Mouse (Mus musculus) kidney, adult 2 months (tissue): Measurements from ENCODE around the gene Pygb. TPM values are rescaled to one million over a fixed set of nuclear protein-coding genes. Genes with fewer than 3 reads are reported as not detected.
A peak's percentile ranks its signal among the peaks of the same experiment; 100 is the strongest.

Source experiments
- DNase-seq: peaks from one replicate; pipeline ENCODE4 v3.0.0; 2021
- H3K27ac ChIP-seq: fragments of 200-500 bp; 2 replicates; pipeline ENCODE4 v1.5.1; 2012; ENCODE audit warnings: low read depth, low read length, control low read depth, inconsistent platforms; ENCODE audit not compliant: insufficient read depth
- H3K27me3 ChIP-seq: fragments of 200-500 bp; replicated peaks from 2 replicates; pipeline ENCODE4 v1.6.1; 2012; ENCODE audit warnings: mild to moderate bottlenecking, moderate library complexity, low read length, inconsistent platforms; ENCODE audit not compliant: control insufficient read depth, insufficient read depth
- H3K36me3 ChIP-seq: fragments of 200-500 bp; 2 replicates; pipeline ENCODE4 v1.6.1; 2012; ENCODE audit warnings: mild to moderate bottlenecking, moderate library complexity, low read length, inconsistent platforms; ENCODE audit not compliant: control insufficient read depth, insufficient read depth
- H3K4me1 ChIP-seq: fragments of 200-500 bp; 2 replicates; pipeline ENCODE4 v1.6.1; 2011; ENCODE audit warnings: low read length; ENCODE audit not compliant: control insufficient read depth, insufficient read depth
- H3K4me3 ChIP-seq: fragments of 200-500 bp; 2 replicates; pipeline ENCODE4 v1.5.1; 2011; ENCODE audit warnings: mild to moderate bottlenecking, low read depth, low read length, control low read depth; ENCODE audit not compliant: insufficient read depth
- CTCF ChIP-seq: fragments of 200-500 bp; conservative IDR thresholded peaks from 2 replicates; pipeline ENCODE4 v1.5.1; 2011; ENCODE audit warnings: low read depth, mild to moderate bottlenecking, control low read depth, low read length, moderate library complexity, mixed read lengths; ENCODE audit not compliant: insufficient read depth, insufficient read length
- POLR2A ChIP-seq: fragments of 200-500 bp; IDR thresholded peaks from one replicate; pipeline ENCODE4 v1.6.1; 2011; ENCODE audit warnings: low read depth, low read length, control low read depth
- WGBS: fragments of 180-500 bp; shearing (Covaris S2); methylation state at CpG from one replicate; pipeline ENCODE4 v1.1.7; 2018; 5-methylcytosine and 5-hydroxymethylcytosine counted together
- polyA plus RNA-seq: library from polyadenylated mRNA; depleted of rRNA; stranded (reverse); fragments of >200 nt; gene quantifications from 2 replicates; pipeline ENCODE4 v1.2.3, GENCODE M21; 2012

Gene Pygb
- polyA plus RNA-seq, 1 experiment, result 24.7 TPM

DNA sequence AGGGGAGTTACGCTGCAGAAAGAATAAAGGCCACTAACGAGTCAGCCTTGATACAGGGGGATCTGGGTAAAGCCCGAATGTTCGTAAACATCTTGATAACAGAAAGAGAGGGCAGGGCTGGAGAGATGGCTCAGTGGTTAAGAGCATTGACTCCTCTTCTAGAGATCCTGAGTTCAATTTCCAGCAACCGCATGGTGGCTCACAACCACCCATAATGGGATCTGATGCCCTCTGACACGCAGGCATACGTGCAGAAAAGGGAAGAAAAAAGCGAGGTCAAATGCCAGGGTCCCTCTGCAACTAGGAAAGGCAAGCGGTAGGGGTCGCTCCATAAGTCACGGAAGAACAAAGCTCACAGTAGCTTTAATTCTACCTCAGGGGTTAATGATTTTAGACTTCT is 54.6 kb downstream of the Pygb start:
- no peak for DNase-seq
- no peak for TF ChIP-seq CTCF
- TF ChIP-seq POLR2A, result no peak
- 75% methylated on average over 11 of the region's 11 CpGs for WGBS
- Histone ChIP-seq H3K27me3 (no peaks in the 10 kb centered on the region), H3K36me3 (no peaks in the 10 kb centered on the region), H3K4me3 (no peak overlapping the region), H3K27ac (no peak overlapping the region), H3K4me1 (peaks cover 4% of the 10 kb centered on the region; the same call in 1 of the 2 replicates)

GRCm38 (mm10) chr2:150842049-150842461 is 55.5 kb downstream of the Pygb start:
- Histone ChIP-seq H3K27me3 (no peaks in the 10 kb centered on the region), H3K27ac (no peak overlapping the region), H3K4me1 (peaks cover 4% of the 10 kb centered on the region; the same call in 1 of the 2 replicates), H3K4me3 (no peak overlapping the region), H3K36me3 (no peaks in the 10 kb centered on the region)
- TF ChIP-seq CTCF (no peak), POLR2A (no peak)
- WGBS, result 34% methylated on average over 7 of the region's 7 CpGs
- peak; percentile 33 for DNase-seq

DNA sequence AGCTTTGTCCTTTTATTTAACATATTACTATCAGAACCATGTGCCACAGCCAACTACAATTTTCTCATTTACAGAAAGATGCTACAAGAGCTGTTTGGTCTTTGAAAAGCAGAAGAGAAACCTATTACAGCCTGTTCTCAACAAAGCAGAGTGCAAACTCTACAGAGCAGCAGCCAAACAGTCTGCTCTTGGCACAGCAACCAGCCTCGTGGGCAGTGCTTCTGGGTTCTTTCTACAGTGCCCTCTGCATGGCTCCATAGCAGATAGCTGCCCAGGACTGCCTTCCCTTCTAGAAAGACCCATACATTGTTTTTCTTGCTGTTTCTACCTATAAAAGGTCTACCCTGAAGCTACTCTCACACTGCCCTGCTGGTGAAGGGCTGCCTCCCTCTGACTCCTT is 58.3 kb downstream of the Pygb start:
- peaks cover 4% of the 10 kb centered on the region; the same call in 1 of the 2 replicates for H3K4me1 ChIP-seq
- H3K27me3 ChIP-seq, result no peaks in the 10 kb centered on the region
- H3K36me3 ChIP-seq, result no peaks in the 10 kb centered on the region
- no peak overlapping the region for H3K4me3 ChIP-seq
- H3K27ac ChIP-seq, result no peak overlapping the region
- 46% methylated on average over 1 of the region's 1 CpGs for WGBS
- no peak for TF ChIP-seq CTCF
- no peak for TF ChIP-seq POLR2A
- DNase-seq, result no peak

DNA sequence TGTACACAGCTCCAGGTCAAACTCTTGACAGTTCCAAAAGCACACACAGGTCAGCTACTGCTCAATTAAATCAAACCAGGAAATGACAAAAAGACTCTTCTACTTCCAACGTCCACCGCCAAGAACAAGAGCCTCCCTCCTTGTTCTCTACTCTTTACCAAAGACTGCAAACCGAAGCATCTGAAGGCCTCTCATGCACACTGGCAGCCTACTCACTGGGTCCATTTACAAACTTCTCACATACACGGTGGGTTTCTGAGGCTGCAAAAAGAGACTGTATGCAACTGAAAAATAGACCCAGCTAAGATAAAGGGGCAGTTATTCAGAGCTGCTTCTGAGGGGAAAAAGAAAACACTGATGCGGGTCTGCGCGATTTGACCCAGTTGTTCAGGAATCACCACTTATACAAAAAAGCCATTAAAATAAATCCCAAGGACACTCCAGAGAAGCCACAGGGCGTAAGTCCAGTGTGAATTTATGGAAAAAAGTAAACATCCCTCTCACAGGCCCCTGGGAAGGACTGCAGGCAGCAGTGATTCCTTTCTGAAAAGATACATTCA is 61.0 kb downstream of the Pygb start:
- no peaks in the 10 kb centered on the region for H3K4me1 ChIP-seq
- no peak for TF ChIP-seq POLR2A
- TF ChIP-seq CTCF, result no peak
- no peak for DNase-seq
- H3K36me3 ChIP-seq, result no peaks in the 10 kb centered on the region
- 87% methylated on average over 8 of the region's 8 CpGs for WGBS
- H3K4me3 ChIP-seq, result no peak overlapping the region
- H3K27me3 ChIP-seq, result no peaks in the 10 kb centered on the region
- no peak overlapping the region for H3K27ac ChIP-seq

GRCm38 (mm10) chr2:150851251-150851650 is 64.7 kb downstream of the Pygb start:
- 42% methylated on average over 9 of the region's 9 CpGs for WGBS
- Histone ChIP-seq H3K36me3 (no peaks in the 10 kb centered on the region), H3K27ac (no peak overlapping the region), H3K27me3 (no peaks in the 10 kb centered on the region), H3K4me3 (no peak overlapping the region), H3K4me1 (no peaks in the 10 kb centered on the region)
- TF ChIP-seq POLR2A, result no peak
- TF ChIP-seq CTCF, result peak; percentile 42
- peak; percentile 40 for DNase-seq

GRCm38 (mm10) chr2:150855186-150855585 is 68.7 kb downstream of the Pygb start:
- Histone ChIP-seq H3K27ac (no peak overlapping the region), H3K27me3 (no peaks in the 10 kb centered on the region), H3K4me3 (no peak overlapping the region), H3K36me3 (no peaks in the 10 kb centered on the region), H3K4me1 (peaks cover 2% of the 10 kb centered on the region; the same call in 1 of the 2 replicates)
- TF ChIP-seq POLR2A (no peak), CTCF (no peak)
- DNase-seq, result no peak

DNA sequence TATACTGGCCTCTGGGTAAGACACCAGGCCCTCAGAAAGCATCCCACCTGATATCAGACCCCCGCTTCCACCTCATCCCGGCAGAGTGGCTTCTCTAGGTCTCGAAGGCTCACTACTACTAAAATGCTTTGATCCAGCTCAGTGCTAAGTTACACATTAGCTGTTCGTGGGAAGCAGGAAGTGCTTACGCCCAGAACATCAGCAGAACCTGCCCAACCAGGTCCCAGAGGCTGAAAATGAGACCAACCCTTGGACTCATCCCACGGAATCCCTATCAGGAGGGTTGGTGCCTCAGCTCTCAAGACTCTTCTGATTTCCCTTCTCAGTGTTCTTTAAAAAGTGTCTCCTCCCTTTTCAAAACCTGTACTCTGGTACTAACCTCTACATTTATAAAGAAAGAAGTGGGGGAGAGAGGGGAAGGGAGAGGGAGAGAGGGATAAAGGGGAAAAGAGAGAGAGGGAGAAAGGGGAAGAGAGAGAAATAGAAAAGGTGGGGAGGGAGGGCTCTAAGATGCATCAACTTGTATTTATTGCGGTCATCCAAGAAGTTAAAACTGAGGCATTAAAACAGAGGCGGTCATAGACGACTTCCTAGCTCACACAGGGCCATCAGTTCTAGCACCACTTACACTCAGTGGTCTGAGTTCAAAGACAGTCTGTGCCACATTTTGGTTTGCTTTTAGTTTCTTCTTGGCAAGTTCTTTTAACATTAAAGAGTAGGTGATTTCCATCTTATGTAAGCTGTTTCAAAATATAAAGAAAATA is 72.4 kb downstream of the Pygb start:
- Histone ChIP-seq H3K4me3 (no peak overlapping the region), H3K27ac (no peak overlapping the region), H3K36me3 (no peaks in the 10 kb centered on the region), H3K27me3 (no peaks in the 10 kb centered on the region), H3K4me1 (peaks cover 2% of the 10 kb centered on the region; the same call in 1 of the 2 replicates)
- peak; percentile 78 for DNase-seq
- 45% methylated on average over 9 of the region's 9 CpGs for WGBS
- TF ChIP-seq POLR2A, result no peak
- TF ChIP-seq CTCF, result no peak
